Mouse (Mus musculus): Measurements from ENCODE around the gene Pakap. TPM values are rescaled to one million over a fixed set of nuclear protein-coding genes. Genes with fewer than 3 reads are reported as not detected.

Gene Pakap
- polyA plus RNA-seq, 1 experiment from 2014 or later = 57.2 TPM

DNA sequence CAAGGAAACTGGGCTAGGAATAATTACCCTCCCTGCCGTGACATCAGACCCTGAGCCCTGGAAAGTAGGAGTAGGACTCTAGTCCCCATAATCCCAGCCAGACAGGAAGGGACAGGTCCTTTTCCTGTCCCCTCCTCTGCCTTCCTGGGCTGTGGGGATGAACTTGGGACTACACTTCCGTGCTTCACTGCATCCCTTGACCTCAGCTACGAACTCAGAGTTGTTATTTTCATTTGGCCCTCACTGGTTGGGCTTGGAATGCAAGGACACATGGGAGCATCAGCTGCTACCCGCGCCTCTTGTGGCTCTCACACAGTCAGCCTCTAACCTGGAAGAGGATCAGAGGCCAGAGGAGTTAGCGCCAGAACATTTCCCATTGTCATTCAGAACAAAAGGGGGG, 122.0 kb downstream of the Pakap start:
- no peak for DNase-seq
- no peaks in the 10 kb centered on the region for H3K9me3 ChIP-seq (ENCODE audit: low read depth, low read length)
- 62% methylated on average over 6 of the region's 6 CpGs for WGBS
- no peak for ATAC-seq (ENCODE audit: insufficient read depth)
- no peak overlapping the region for H3K4me2 ChIP-seq
- no peaks in the 10 kb centered on the region for H3K4me1 ChIP-seq (ENCODE audit: insufficient read depth)
- no peak overlapping the region for H3K9ac ChIP-seq
- H3K27me3 ChIP-seq (ENCODE audit: insufficient read depth, low read length) = no peaks in the 10 kb centered on the region
- H3K36me3 ChIP-seq (ENCODE audit: insufficient read depth) = peaks cover 26% of the 10 kb centered on the region
- no peak for TF ChIP-seq CTCF (IDR thresholded peaks at IDR 0.05; ENCODE audit: low read depth)
- no peak overlapping the region for H3K27ac ChIP-seq (ENCODE audit: low read depth)
- H3K4me3 ChIP-seq (ENCODE audit: low read depth, low read length) = no peak overlapping the region

DNA sequence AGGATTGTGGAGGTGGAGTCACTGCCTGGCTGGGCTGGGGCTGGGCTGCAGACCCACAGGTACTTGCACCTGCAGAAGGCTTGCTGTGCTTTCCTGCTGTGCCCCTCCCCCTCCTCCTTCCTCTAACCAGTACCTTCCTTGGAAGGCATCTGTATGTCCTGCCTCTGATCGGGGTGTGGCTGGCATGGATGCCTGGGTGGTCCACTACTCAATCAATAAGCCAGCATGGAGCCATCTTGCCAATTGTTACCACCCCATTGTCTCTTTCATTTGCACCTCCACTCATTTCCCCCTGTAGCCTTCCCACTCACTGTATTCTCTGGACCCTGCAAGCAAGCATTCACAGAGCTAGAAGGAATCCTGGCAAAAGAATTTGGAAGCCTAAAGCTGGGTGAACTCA, 122.8 kb downstream of the Pakap start:
- no peak for TF ChIP-seq CTCF (IDR thresholded peaks at IDR 0.05; ENCODE audit: low read depth)
- no peaks in the 10 kb centered on the region for H3K27me3 ChIP-seq (ENCODE audit: insufficient read depth, low read length)
- H3K4me3 ChIP-seq (ENCODE audit: low read depth, low read length) = no peak overlapping the region
- no peak overlapping the region for H3K27ac ChIP-seq (ENCODE audit: low read depth)
- ATAC-seq (ENCODE audit: insufficient read depth) (no peak), DNase-seq (no peak)
- WGBS = 77% methylated on average over 1 of the region's 1 CpGs
- H3K9ac ChIP-seq = no peak overlapping the region
- H3K9me3 ChIP-seq (ENCODE audit: low read depth, low read length) = no peaks in the 10 kb centered on the region
- no peaks in the 10 kb centered on the region for H3K4me1 ChIP-seq (ENCODE audit: insufficient read depth)
- H3K36me3 ChIP-seq (ENCODE audit: insufficient read depth) = peaks cover 26% of the 10 kb centered on the region
- no peak overlapping the region for H3K4me2 ChIP-seq

DNA sequence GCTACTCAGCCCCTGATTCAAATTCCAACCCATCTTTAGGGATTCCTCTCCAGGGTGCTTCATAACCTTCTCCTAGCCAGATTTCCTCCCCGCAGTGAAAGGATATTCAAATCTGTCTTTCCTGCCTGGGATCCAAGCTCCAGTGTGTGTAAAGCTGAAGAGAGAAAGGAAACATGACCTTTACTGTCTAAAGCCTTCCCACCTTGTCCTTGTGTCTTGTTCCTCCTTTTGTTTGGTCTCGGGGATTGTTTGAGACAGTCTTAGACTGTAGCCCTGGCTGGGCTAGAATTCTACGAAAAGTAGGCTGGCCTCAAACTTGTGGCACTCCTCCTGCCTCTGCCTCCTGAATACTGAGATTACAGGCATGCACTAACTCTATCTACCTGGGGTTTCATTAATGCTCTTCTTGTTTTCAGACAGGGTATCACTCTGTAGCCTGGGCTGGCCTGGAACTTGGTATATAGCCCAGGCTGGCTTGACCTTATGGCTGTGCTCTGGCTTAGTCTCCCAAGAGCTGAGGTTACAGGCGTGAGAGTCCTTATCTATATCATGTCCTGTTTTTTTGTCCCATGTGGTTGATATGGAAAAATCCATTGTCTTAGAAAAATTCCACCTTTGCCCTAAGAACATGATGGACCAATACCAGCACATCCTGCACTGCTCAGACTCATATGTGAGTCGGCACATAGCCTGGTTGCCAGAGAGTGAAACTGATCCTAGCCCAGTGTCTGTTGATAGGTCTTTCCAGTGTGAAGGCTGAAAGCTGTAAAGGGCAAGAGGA, 126.6 kb downstream of the Pakap start:
- H3K36me3 ChIP-seq (ENCODE audit: insufficient read depth) = peaks cover 23% of the 10 kb centered on the region
- no peak overlapping the region for H3K9ac ChIP-seq
- no peaks in the 10 kb centered on the region for H3K9me3 ChIP-seq (ENCODE audit: low read depth, low read length)
- H3K4me1 ChIP-seq (ENCODE audit: insufficient read depth) = no peaks in the 10 kb centered on the region
- 79% methylated on average over 5 of the region's 5 CpGs for WGBS
- DNase-seq (no peak), ATAC-seq (ENCODE audit: insufficient read depth) (no peak)
- H3K27me3 ChIP-seq (ENCODE audit: insufficient read depth, low read length) = no peaks in the 10 kb centered on the region
- no peak for TF ChIP-seq CTCF (IDR thresholded peaks at IDR 0.05; ENCODE audit: low read depth)
- H3K27ac ChIP-seq (ENCODE audit: low read depth) = no peak overlapping the region
- no peak overlapping the region for H3K4me3 ChIP-seq (ENCODE audit: low read depth, low read length)
- H3K4me2 ChIP-seq = no peak overlapping the region

GRCm38 (mm10) chr4:57696955-57697354, 129.0 kb downstream of the Pakap start:
- WGBS = 95% methylated on average over 11 of the region's 11 CpGs
- ATAC-seq (ENCODE audit: insufficient read depth) = no peak
- DNase-seq = no peak
- Histone ChIP-seq H3K36me3 (ENCODE audit: insufficient read depth) (0 out of 2 replicates have a peak, but pooled peaks cover 9% of the 10 kb centered on the region), H3K4me3 (ENCODE audit: low read depth, low read length) (no peak overlapping the region), H3K9ac (no peak overlapping the region), H3K9me3 (ENCODE audit: low read depth, low read length) (no peaks in the 10 kb centered on the region), H3K4me1 (ENCODE audit: insufficient read depth) (no peaks in the 10 kb centered on the region), H3K4me2 (no peak overlapping the region), H3K27me3 (ENCODE audit: insufficient read depth, low read length) (no peaks in the 10 kb centered on the region), H3K27ac (ENCODE audit: low read depth) (no peak overlapping the region)
- TF ChIP-seq CTCF (IDR thresholded peaks at IDR 0.05; ENCODE audit: low read depth) = no peak

- Histone ChIP-seq H3K27me3 (ENCODE audit: insufficient read depth, low read length) (no peaks in the 10 kb centered on the region), H3K36me3 (ENCODE audit: insufficient read depth) (0 out of 2 replicates have a peak, but pooled peaks cover 9% of the 10 kb centered on the region), H3K4me2 (no peak overlapping the region), H3K27ac (ENCODE audit: low read depth) (no peak overlapping the region), H3K4me1 (ENCODE audit: insufficient read depth) (no peaks in the 10 kb centered on the region), H3K9me3 (ENCODE audit: low read depth, low read length) (no peaks in the 10 kb centered on the region), H3K4me3 (ENCODE audit: low read depth, low read length) (no peak overlapping the region), H3K9ac (no peak overlapping the region)
- 83% methylated on average over 12 of the region's 12 CpGs for WGBS
- TF ChIP-seq CTCF (IDR thresholded peaks at IDR 0.05; ENCODE audit: low read depth) = no peak
- no peak for DNase-seq
- ATAC-seq (ENCODE audit: insufficient read depth) = no peak
Observed at GRCm38 (mm10) chr4:57697918-57698611, 130.1 kb downstream of the Pakap start.

DNA sequence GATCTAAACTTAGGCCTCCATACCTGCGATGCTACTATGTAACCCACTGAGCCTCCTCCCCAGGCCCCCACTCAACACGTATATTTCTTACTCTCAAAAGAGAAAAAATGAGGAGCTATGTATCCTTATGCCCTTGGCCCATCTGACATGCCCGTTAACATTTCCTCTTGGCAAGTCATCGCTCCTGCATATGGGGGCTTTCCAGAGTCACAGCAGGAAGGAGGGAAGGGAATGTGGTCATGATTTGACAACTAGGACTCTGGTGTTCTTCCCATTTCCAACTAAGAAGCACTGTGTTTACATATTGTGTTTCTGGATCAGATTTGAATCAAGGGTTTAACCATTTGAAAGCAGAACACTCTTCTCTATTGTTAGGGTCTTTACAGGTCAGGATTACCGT, 133.6 kb downstream of the Pakap start:
- TF ChIP-seq CTCF (IDR thresholded peaks at IDR 0.05; ENCODE audit: low read depth) = no peak
- Histone ChIP-seq H3K36me3 (ENCODE audit: insufficient read depth) (no peaks in the 10 kb centered on the region), H3K4me3 (ENCODE audit: low read depth, low read length) (no peak overlapping the region), H3K4me1 (ENCODE audit: insufficient read depth) (no peaks in the 10 kb centered on the region), H3K9ac (no peak overlapping the region), H3K4me2 (no peak overlapping the region), H3K27me3 (ENCODE audit: insufficient read depth, low read length) (no peaks in the 10 kb centered on the region), H3K9me3 (ENCODE audit: low read depth, low read length) (no peaks in the 10 kb centered on the region), H3K27ac (ENCODE audit: low read depth) (no peak overlapping the region)
- DNase-seq (no peak), ATAC-seq (ENCODE audit: insufficient read depth) (no peak)
- WGBS = 78% methylated on average over 5 of the region's 5 CpGs
